Mouse (Mus musculus): ENCODE data around the gene Gm20532. TPM values are rescaled to one million over a fixed set of nuclear protein-coding genes. Genes with fewer than 3 reads are reported as not detected.
A peak's percentile ranks its signal among the peaks of the same experiment; 100 is the strongest.

Gm20532 gene
- polyA plus RNA-seq, 1 experiment from 2014 or later: not detected

DNA sequence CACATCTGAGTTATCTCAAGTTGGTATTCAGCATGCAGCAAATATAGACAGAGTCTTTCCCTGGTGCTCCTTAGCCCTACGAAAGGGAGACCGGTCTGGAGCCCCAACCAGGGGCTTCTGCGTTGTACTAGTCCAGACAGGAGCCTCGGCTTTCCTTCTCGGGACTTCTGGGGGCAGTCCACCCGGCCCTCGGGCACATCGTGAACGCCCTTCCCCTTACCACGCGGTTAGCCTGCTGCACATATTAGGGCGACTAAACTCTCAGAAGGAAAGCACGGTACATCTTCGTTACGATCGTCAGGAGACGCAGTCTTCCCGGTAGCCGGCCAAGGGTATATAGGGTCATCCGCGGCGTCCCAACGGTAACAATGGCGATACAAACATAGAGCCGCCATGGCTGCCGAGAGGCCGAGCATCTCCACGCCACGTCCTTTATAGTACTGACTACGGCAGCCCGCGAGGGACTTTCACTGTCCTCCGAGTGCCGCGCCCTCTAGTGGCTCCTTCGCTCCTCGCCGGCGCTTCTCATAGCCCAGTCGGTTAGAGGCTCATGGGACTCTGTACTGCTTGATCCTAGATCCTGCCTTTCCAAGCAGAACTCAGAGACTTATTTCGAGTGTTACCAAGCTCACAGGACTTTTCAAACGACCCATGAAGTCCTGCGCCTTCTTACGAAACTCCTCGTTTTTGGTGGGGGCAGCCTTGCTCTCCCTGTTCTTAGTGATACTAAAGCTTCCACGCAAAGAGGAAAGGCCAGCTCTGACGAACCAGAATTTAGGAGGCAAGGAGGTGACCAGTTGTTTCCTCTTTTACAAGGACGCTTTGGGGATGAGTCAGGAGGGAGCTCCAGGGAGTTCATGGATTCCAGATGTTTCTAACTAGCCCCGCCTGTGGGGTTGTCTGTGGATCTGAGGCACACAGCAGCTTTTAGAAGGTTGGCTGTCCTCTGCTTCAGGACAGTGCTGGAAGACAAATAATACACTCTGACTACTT lies 53.7 kb downstream of the Gm20532 start:
- H3K4me1 ChIP-seq (ENCODE audit: insufficient read depth): peaks cover 10% of the 10 kb centered on the region
- peak overlapping the region; percentile 99 for H3K9ac ChIP-seq
- ATAC-seq (ENCODE audit: insufficient read depth) (peak; percentile 81), DNase-seq (peak; percentile 100)
- H3K9me3 ChIP-seq (ENCODE audit: low read depth, low read length): no peaks in the 10 kb centered on the region
- H3K27me3 ChIP-seq (ENCODE audit: insufficient read depth, low read length): no peaks in the 10 kb centered on the region
- H3K4me3 ChIP-seq (ENCODE audit: low read depth, low read length): peak overlapping the region; percentile 85
- peaks cover 37% of the 10 kb centered on the region for H3K36me3 ChIP-seq (ENCODE audit: insufficient read depth)
- H3K27ac ChIP-seq (ENCODE audit: low read depth): peak overlapping the region; percentile 83
- WGBS: 4% methylated on average over 49 of the region's 49 CpGs
- TF ChIP-seq CTCF (IDR thresholded peaks at IDR 0.05; ENCODE audit: low read depth): peak; percentile 97
- peak overlapping the region; percentile 72 for H3K4me2 ChIP-seq

DNA sequence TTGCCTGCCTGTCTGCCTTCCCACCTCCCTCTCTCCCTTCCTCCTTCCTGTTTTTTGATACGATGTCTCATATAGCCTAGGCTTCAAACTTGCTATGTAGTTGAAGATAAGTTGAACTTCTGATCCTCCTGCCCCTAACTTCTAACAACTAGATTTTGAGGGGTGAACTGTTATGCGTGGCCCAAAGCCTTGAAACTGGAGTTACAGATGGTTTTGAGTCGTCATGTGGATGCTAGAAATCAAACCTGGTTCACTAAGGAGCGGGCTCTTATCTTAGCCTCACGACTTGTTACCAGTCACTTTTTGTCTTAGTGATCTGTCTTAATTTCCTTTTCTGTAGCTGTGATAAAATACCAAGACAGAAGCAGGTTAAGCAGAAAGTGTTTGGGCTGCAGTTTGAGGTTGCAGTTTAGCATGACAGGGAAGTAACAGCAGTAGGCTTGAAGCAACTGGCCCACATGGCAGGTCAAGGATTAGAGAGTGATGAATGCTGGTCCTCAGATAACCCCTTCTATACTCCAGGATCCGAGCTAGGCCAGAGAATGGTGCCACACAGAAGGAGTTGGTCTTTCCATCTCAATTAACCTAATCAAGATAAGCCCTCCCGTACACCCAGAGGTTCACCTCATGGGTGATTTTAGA lies 54.7 kb downstream of the Gm20532 start:
- TF ChIP-seq CTCF (IDR thresholded peaks at IDR 0.05; ENCODE audit: low read depth): no peak
- ATAC-seq (ENCODE audit: insufficient read depth) (no peak), DNase-seq (no peak)
- peaks cover 10% of the 10 kb centered on the region for H3K4me1 ChIP-seq (ENCODE audit: insufficient read depth)
- H3K9ac ChIP-seq: no peak overlapping the region; the same call in 1 of the 2 replicates
- WGBS: 58% methylated on average over 7 of the region's 7 CpGs
- no peaks in the 10 kb centered on the region for H3K9me3 ChIP-seq (ENCODE audit: low read depth, low read length)
- no peak overlapping the region for H3K4me2 ChIP-seq
- H3K4me3 ChIP-seq (ENCODE audit: low read depth, low read length): no peak overlapping the region
- no peak overlapping the region for H3K27ac ChIP-seq (ENCODE audit: low read depth)
- no peaks in the 10 kb centered on the region for H3K27me3 ChIP-seq (ENCODE audit: insufficient read depth, low read length)
- peaks cover 27% of the 10 kb centered on the region for H3K36me3 ChIP-seq (ENCODE audit: insufficient read depth)

DNA sequence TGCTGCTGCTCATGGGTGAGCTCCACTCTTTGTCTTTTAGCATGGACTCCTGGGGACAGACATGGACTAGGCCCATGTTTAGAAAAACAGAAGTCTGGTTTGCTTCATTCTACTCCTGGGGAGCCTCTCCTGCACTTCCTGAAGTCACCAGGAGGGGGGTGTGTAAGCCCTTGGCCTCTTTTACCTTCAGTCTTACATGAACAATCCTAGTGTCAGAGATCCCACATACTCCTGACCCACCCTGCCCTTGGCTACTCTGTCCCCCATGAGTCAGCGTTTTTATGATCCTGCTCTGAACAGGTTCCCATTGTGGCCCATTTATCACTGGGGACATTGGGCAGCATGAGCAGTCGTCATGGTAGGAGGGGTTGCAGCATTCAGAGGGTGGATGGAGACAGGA lies 57.5 kb downstream of the Gm20532 start:
- no peak overlapping the region for H3K4me3 ChIP-seq (ENCODE audit: low read depth, low read length)
- DNase-seq: peak; percentile 77
- H3K9ac ChIP-seq: no peak overlapping the region
- ATAC-seq (ENCODE audit: insufficient read depth): no peak
- H3K4me2 ChIP-seq: no peak overlapping the region
- H3K27me3 ChIP-seq (ENCODE audit: insufficient read depth, low read length): no peaks in the 10 kb centered on the region
- 53% methylated on average over 2 of the region's 2 CpGs for WGBS
- no peaks in the 10 kb centered on the region for H3K36me3 ChIP-seq (ENCODE audit: insufficient read depth)
- H3K9me3 ChIP-seq (ENCODE audit: low read depth, low read length): no peaks in the 10 kb centered on the region
- H3K4me1 ChIP-seq (ENCODE audit: insufficient read depth): no peaks in the 10 kb centered on the region
- H3K27ac ChIP-seq (ENCODE audit: low read depth): no peak overlapping the region
- peak; percentile 69 for TF ChIP-seq CTCF (IDR thresholded peaks at IDR 0.05; ENCODE audit: low read depth)

DNA sequence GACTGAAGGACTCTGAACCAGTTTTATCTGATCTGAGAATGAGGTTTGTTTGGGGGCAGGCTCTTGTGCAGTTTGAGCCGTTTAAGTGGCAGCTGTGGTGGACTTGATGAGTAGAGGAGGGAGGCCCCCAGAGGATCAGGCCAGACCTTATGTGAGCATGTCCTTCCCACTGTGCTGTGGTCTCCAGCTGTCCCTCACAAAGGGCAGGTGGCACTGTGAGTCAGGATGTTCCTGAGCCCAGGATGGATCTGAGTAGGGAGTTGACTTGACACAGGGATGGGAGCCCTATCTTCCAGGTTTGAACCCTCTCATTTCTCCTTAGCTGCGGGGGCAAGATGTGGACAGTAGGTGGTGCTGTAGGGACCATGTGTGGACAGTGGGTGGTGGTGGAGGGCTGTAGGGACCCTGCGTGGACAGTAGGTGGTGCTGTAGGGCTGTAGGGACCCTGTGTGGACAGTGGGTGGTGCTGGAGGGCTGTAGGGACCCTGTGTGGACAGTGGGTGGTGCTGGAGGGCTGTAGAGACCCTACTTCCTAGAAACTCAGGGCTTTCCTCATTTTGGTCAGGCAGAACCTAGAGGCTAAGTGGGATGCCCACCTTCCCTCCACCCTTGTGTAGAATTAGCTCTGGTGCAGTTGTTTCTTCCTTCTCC lies 60.3 kb downstream of the Gm20532 start:
- no peaks in the 10 kb centered on the region for H3K27me3 ChIP-seq (ENCODE audit: insufficient read depth, low read length)
- H3K4me3 ChIP-seq (ENCODE audit: low read depth, low read length): no peak overlapping the region
- H3K9ac ChIP-seq: no peak overlapping the region
- H3K27ac ChIP-seq (ENCODE audit: low read depth): no peak overlapping the region
- peak; percentile 96 for DNase-seq
- WGBS: 12% methylated on average over 3 of the region's 3 CpGs
- H3K4me2 ChIP-seq: no peak overlapping the region
- no peaks in the 10 kb centered on the region for H3K9me3 ChIP-seq (ENCODE audit: low read depth, low read length)
- ATAC-seq (ENCODE audit: insufficient read depth): peak; percentile 96
- H3K36me3 ChIP-seq (ENCODE audit: insufficient read depth): no peaks in the 10 kb centered on the region
- TF ChIP-seq CTCF (IDR thresholded peaks at IDR 0.05; ENCODE audit: low read depth): peak; percentile 100
- no peaks in the 10 kb centered on the region for H3K4me1 ChIP-seq (ENCODE audit: insufficient read depth)

GRCm38 (mm10) chr2:26654687-26655086 lies 68.2 kb downstream of the Gm20532 start:
- no peak for TF ChIP-seq CTCF (IDR thresholded peaks at IDR 0.05; ENCODE audit: low read depth)
- ATAC-seq (ENCODE audit: insufficient read depth) (no peak), DNase-seq (no peak)
- H3K4me3 ChIP-seq (ENCODE audit: low read depth, low read length): no peak overlapping the region
- no peaks in the 10 kb centered on the region for H3K9me3 ChIP-seq (ENCODE audit: low read depth, low read length)
- H3K27me3 ChIP-seq (ENCODE audit: insufficient read depth, low read length): no peaks in the 10 kb centered on the region
- WGBS: 48% methylated on average over 1 of the region's 1 CpGs
- H3K4me2 ChIP-seq: no peak overlapping the region
- no peak overlapping the region for H3K27ac ChIP-seq (ENCODE audit: low read depth)
- no peak overlapping the region for H3K9ac ChIP-seq
- no peaks in the 10 kb centered on the region for H3K36me3 ChIP-seq (ENCODE audit: insufficient read depth)
- no peaks in the 10 kb centered on the region for H3K4me1 ChIP-seq (ENCODE audit: insufficient read depth)

GRCm38 (mm10) chr2:26657426-26657825 lies 71.0 kb downstream of the Gm20532 start:
- Histone ChIP-seq H3K4me2 (no peak overlapping the region), H3K9me3 (ENCODE audit: low read depth, low read length) (no peaks in the 10 kb centered on the region), H3K36me3 (ENCODE audit: insufficient read depth) (no peaks in the 10 kb centered on the region), H3K9ac (no peak overlapping the region), H3K4me3 (ENCODE audit: low read depth, low read length) (no peak overlapping the region), H3K27ac (ENCODE audit: low read depth) (no peak overlapping the region), H3K4me1 (ENCODE audit: insufficient read depth) (no peaks in the 10 kb centered on the region), H3K27me3 (ENCODE audit: insufficient read depth, low read length) (no peaks in the 10 kb centered on the region)
- 74% methylated on average over 2 of the region's 2 CpGs for WGBS
- TF ChIP-seq CTCF (IDR thresholded peaks at IDR 0.05; ENCODE audit: low read depth): no peak
- no peak for DNase-seq
- no peak for ATAC-seq (ENCODE audit: insufficient read depth)

All from lung, embryonic 14.5 days (tissue).